Mouse (Mus musculus) limb, embryonic 11.5 days (tissue): Measurements from ENCODE around the gene Cenpm. TPM values are rescaled to one million over a fixed set of nuclear protein-coding genes. Genes with fewer than 3 reads are reported as not detected.

ENCODE experiments used
- ATAC-seq: fragments of 200-750 bp; cut with Nextera tagmentation; 2 replicates; pipeline ENCODE4 v1.8.0; 2017; ENCODE audit warnings: low read depth; ENCODE audit not compliant: insufficient number of reproducible peaks, low FRiP score, low TSS enrichment
- DNase-seq: peaks from one replicate; pipeline ENCODE4 v3.0.0-alpha.2; 2015; ENCODE audit warnings: low spot score
- H3K27ac ChIP-seq: fragments of 300-500 bp; sonication (generic); replicated peaks from 2 replicates; pipeline ENCODE4 v1.5.1; 2014; ENCODE audit warnings: low read depth, mild to moderate bottlenecking, low read length
- H3K27me3 ChIP-seq: fragments of 300-500 bp; sonication (generic); 2 replicates; pipeline ENCODE4 v1.6.1; 2014; ENCODE audit warnings: mild to moderate bottlenecking, low read length, mixed read lengths; ENCODE audit not compliant: control insufficient read depth, insufficient read depth
- H3K36me3 ChIP-seq: fragments of 300-500 bp; sonication (generic); 2 replicates; pipeline ENCODE4 v1.6.1; 2014; ENCODE audit warnings: mild to moderate bottlenecking, low read length, moderate library complexity, mixed read lengths; ENCODE audit not compliant: control insufficient read depth, insufficient read depth
- H3K4me1 ChIP-seq: fragments of 300-500 bp; sonication (generic); 2 replicates; pipeline ENCODE4 v1.6.1; 2014; ENCODE audit warnings: low read length, mixed read lengths; ENCODE audit not compliant: control insufficient read depth, insufficient read depth
- H3K4me2 ChIP-seq: fragments of 300-500 bp; sonication (generic); 2 replicates; pipeline ENCODE4 v1.6.1; 2014; ENCODE audit warnings: low read depth, mild to moderate bottlenecking, moderate library complexity; ENCODE audit not compliant: severe bottlenecking
- H3K4me3 ChIP-seq: fragments of 300-500 bp; sonication (generic); 2 replicates; pipeline ENCODE4 v1.5.1; 2014; ENCODE audit warnings: low read depth, low read length
- H3K9ac ChIP-seq: fragments of 300-500 bp; sonication (generic); 2 replicates; pipeline ENCODE4 v1.6.1; 2014; ENCODE audit warnings: mild to moderate bottlenecking, low read length
- H3K9me3 ChIP-seq: fragments of 300-500 bp; sonication (generic); 2 replicates; pipeline ENCODE4 v1.6.1; 2016; ENCODE audit warnings: low read length; ENCODE audit not compliant: control insufficient read depth
- WGBS: fragments of 180-500 bp; shearing (Covaris S2); extraction: QIAGEN DNeasy Blood & Tissue Kit; methylation state at CpG from one replicate; pipeline ENCODE4 v1.1.7; 2014; 5-methylcytosine and 5-hydroxymethylcytosine counted together
- polyA plus RNA-seq: library from polyadenylated mRNA; unstranded; fragments of >200 nt; fragmentation: Nextera tagmentation; extraction: Ambion mirVana; gene quantifications from 2 replicates; pipeline ENCODE4 v1.2.1, GENCODE M21; 2014

The Cenpm gene
- 88.0 and 89.3 TPM in 2 replicates for polyA plus RNA-seq

DNA sequence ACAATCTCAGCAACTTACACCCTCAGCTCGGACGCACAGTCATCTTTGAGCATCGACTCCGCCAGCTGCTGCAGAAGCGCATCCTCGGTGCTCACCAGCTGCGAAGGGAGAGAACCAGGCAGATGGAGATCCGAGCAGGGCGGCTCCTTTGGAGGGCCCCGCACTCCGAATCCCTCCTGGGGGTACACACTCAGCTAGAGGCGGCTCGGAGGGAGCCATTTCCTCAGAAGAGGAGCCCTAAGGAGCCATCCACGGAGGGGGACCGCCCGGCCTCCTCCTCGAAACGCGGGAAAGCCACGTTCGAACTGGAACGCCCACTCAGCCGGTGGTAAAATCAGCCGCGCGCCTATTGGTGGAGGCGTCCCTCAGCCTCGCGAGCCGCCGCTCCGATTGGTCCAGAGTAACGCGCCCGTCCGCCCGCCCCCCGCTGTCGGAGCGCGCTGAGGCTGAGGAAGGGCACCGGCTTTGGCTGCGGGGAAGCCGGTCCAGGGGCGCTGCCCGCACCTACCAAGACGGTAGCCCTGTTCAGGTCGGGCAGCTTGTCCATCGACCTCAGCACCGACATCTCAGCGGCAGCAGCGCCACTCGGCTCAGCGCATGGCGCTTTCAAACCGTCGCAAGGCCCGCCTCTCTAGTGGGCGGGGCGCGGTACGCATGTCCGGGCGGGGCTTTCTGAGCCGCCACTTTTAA lies at the start of gene Cenpm:
Gene Cenpm, minus strand, starts transcription at position 634 of the 690 bp plus-strand sequence.
- peak within 1 kb of the TSS; percentile 74 for H3K4me3 ChIP-seq
- peak within 1 kb of the TSS; percentile 61 for H3K4me2 ChIP-seq
- peak within 1 kb of the TSS; percentile 75 for H3K9ac ChIP-seq
- H3K27ac ChIP-seq, result peak within 1 kb of the TSS; percentile 80
- no peaks in the 10 kb centered on the region for H3K27me3 ChIP-seq
- no peaks in the 10 kb centered on the region for H3K36me3 ChIP-seq
- WGBS, result under 1% methylated on average over 65 of the region's 65 CpGs
- H3K9me3 ChIP-seq, result no peaks in the 10 kb centered on the region
- ATAC-seq (peak; percentile 94), DNase-seq (peak; percentile 94)
- no peaks in the 10 kb centered on the region; the same call in 1 of the 2 replicates for H3K4me1 ChIP-seq

DNA sequence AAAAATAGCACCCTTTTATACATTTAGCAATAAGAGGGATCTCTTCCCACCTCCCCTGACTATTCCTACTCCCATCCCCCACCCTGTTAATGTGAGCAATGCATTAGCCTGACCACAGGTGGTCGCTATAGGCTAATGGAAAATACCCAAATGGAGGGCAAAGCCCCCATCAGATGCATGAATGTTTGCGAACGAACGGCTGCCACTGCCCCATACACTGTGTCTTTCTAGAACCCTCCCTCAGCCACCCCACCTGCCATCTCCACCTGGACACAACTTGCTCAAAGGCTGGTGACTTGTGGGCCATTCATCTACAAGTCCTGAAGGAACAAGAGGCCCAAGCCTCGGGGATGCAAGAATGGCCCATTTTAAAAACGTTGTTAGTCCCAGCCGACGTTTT lies 49.5 kb upstream of the Cenpm start:
- DNase-seq (peak; percentile 41), ATAC-seq (no peak)
- H3K9ac ChIP-seq, result no peak overlapping the region
- H3K4me2 ChIP-seq, result no peak overlapping the region
- H3K36me3 ChIP-seq, result peaks cover 2% of the 10 kb centered on the region; the same call in 1 of the 2 replicates
- peaks cover 4% of the 10 kb centered on the region; the same call in 1 of the 2 replicates for H3K4me1 ChIP-seq
- no peaks in the 10 kb centered on the region for H3K9me3 ChIP-seq
- H3K4me3 ChIP-seq, result no peak overlapping the region
- no peaks in the 10 kb centered on the region for H3K27me3 ChIP-seq
- H3K27ac ChIP-seq, result no peak overlapping the region
- WGBS, result 59% methylated on average over 8 of the region's 8 CpGs

DNA sequence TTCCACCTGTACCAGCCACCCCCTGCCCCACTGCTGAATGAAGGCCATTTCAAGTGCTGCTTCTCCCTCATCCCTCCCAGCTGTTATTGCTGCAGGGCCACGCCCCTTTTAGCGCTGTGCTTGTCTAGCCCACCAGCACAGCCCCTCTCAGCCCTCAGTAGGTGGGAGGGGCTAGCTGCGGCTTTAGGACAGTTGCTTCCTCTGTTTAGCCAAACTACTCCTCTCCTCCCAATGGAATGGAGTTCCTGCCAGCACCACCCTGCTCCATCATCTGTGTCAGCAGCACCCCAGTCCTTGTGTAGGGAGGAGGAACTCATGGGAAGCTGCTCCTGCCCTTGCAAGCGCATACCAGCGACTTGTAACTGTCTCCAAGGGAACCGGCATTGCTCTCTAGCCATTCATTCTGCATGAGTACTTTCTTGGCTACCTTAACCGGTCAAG lies 48.7 kb upstream of the Cenpm start:
- Histone ChIP-seq H3K4me3 (no peak overlapping the region), H3K36me3 (peaks cover 2% of the 10 kb centered on the region; the same call in 1 of the 2 replicates), H3K4me1 (peaks cover 4% of the 10 kb centered on the region; the same call in 1 of the 2 replicates), H3K9me3 (no peaks in the 10 kb centered on the region), H3K9ac (no peak overlapping the region), H3K4me2 (0 out of 2 replicates have a peak overlapping the region, but pooled peaks have one; percentile 11), H3K27ac (no peak overlapping the region), H3K27me3 (no peaks in the 10 kb centered on the region)
- peak; percentile 39; the same call in 1 of the 2 replicates for ATAC-seq
- peak; percentile 44 for DNase-seq
- WGBS, result 17% methylated on average over 7 of the region's 7 CpGs

DNA sequence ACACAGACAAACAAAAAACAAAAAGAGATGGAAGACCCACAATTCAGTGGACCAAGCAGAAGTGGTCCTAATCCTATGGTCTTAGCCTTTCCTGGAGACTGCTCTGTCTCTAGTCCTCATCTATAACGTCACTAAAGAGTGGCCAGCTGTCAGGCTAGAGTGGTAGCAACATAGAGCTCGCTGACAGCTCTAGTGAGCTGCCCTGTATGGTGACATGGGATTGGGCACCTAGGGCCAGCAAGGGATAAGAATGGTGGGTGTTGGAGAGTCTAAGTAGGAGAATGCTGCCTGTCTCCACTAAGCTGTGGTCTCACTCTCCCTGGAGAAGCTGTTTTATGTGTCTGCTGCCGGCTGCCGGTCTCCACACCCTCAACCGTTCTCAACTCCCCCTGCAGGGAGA lies 48.3 kb upstream of the Cenpm start:
- DNase-seq, result no peak
- 27% methylated on average over 5 of the region's 5 CpGs for WGBS
- Histone ChIP-seq H3K4me1 (peaks cover 4% of the 10 kb centered on the region; the same call in 1 of the 2 replicates), H3K4me3 (no peak overlapping the region), H3K27ac (no peak overlapping the region), H3K36me3 (peaks cover 2% of the 10 kb centered on the region; the same call in 1 of the 2 replicates), H3K27me3 (no peaks in the 10 kb centered on the region), H3K4me2 (0 out of 2 replicates have a peak overlapping the region, but pooled peaks have one; percentile 11), H3K9ac (no peak overlapping the region), H3K9me3 (no peaks in the 10 kb centered on the region)
- no peak for ATAC-seq

DNA sequence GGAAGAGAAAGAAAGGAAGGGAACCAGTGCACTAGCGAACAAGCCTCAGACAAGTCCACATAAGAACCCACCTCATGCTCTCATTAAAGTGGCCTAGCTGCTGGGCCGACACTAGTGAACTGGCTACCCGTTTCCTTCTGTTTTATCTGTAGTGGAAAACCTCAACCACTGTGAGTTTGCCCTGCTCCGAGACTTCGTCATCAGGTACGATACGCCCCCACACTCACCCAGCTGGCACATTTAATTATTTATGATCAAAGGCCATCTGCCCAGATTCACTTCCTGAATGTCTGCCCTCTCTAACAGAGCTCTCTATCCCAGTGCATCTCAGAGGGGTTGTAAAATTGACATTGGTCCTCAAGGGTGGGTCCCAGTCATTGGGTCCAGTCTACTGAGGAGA lies 45.7 kb upstream of the Cenpm start:
- Histone ChIP-seq H3K4me2 (no peak overlapping the region), H3K4me3 (no peak overlapping the region), H3K27me3 (no peaks in the 10 kb centered on the region), H3K9me3 (no peaks in the 10 kb centered on the region), H3K4me1 (peaks cover 4% of the 10 kb centered on the region; the same call in 1 of the 2 replicates), H3K36me3 (peaks cover 2% of the 10 kb centered on the region; the same call in 1 of the 2 replicates), H3K9ac (no peak overlapping the region), H3K27ac (no peak overlapping the region)
- WGBS, result 90% methylated on average over 7 of the region's 7 CpGs
- ATAC-seq, result no peak
- DNase-seq, result no peak

DNA sequence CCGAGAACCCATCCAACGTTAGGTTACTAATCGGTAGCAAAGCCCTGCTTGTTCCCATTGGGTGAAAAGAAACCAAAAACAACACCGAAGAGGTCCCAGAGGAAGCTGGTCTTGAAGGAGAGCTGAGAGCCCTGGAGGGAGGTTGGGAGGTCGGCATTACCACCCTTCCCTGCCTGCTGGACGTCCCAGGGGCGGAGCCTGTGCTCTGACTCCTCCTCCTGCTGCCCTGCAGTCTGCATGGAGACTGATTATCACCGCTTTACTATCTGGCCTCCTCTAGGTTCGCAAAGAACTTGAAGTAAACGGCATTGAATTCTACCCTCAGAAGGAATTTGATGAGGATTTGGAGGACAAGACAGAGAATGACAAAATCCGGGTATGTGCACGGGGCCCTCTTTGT lies 41.6 kb upstream of the Cenpm start:
- no peak overlapping the region for H3K27ac ChIP-seq
- H3K4me2 ChIP-seq, result no peak overlapping the region
- no peaks in the 10 kb centered on the region for H3K4me1 ChIP-seq
- no peaks in the 10 kb centered on the region for H3K27me3 ChIP-seq
- no peak for ATAC-seq
- H3K4me3 ChIP-seq, result no peak overlapping the region
- no peaks in the 10 kb centered on the region for H3K9me3 ChIP-seq
- H3K9ac ChIP-seq, result no peak overlapping the region
- no peak for DNase-seq
- WGBS, result 56% methylated on average over 12 of the region's 12 CpGs
- H3K36me3 ChIP-seq, result peaks cover 3% of the 10 kb centered on the region; the same call in 1 of the 2 replicates

DNA sequence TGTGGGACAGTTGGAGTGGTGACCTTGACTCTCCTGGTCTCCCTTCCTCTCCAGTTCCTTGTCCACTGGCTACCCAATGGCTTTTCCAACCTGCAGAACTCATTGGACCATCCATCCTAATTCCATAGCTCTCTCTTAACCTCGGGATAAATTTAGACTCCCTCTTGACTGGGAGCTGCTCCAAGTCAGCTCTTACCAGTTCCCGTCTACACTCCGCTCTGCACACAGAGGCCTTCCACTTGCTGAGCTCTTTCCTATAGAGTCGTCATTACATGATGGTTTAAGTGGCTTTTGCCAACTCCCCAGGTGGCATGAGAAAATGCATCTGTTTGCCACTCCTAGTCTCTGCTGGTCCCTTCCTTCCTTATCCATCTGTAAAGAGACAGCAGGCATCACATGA lies 36.1 kb upstream of the Cenpm start:
- H3K4me1 ChIP-seq, result 0 out of 2 replicates have a peak, but pooled peaks cover 3% of the 10 kb centered on the region
- no peak for DNase-seq
- 85% methylated on average over 4 of the region's 4 CpGs for WGBS
- no peaks in the 10 kb centered on the region for H3K9me3 ChIP-seq
- no peak overlapping the region for H3K4me3 ChIP-seq
- peaks cover 3% of the 10 kb centered on the region; the same call in 1 of the 2 replicates for H3K36me3 ChIP-seq
- no peak overlapping the region for H3K27ac ChIP-seq
- no peaks in the 10 kb centered on the region for H3K27me3 ChIP-seq
- ATAC-seq, result no peak
- no peak overlapping the region for H3K9ac ChIP-seq
- H3K4me2 ChIP-seq, result no peak overlapping the region

DNA sequence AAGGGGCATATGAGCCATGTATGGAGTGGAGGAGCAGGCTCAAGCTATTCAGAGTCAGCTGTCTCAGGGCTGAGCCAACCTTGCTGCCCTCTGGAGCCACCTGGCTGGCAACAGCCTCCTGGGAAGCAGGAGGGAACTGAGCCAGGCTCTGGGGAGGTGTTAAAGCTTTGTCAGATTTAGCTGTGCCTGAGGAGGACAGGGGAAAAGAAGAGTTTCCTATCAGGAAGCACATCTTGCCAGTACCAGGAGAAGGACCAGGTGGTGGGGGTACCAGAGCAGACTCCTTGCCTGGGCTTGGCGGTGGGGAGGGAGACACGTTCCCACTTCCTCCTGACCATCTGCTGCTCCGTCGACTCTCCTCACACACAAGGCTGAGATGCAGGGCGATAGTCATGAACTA lies 33.0 kb upstream of the Cenpm start:
- Histone ChIP-seq H3K27ac (no peak overlapping the region), H3K9me3 (no peaks in the 10 kb centered on the region), H3K27me3 (peaks cover 16% of the 10 kb centered on the region), H3K36me3 (no peaks in the 10 kb centered on the region), H3K4me1 (0 out of 2 replicates have a peak, but pooled peaks cover 3% of the 10 kb centered on the region), H3K4me3 (no peak overlapping the region), H3K4me2 (no peak overlapping the region), H3K9ac (no peak overlapping the region)
- ATAC-seq (no peak), DNase-seq (no peak)
- WGBS, result 72% methylated on average over 5 of the region's 5 CpGs
